Mouse (Mus musculus) heart, postnatal 10 days (tissue): ENCODE measurements around the gene Atg3. TPM values are rescaled to one million over a fixed set of nuclear protein-coding genes. Genes with fewer than 3 reads are reported as not detected.

ENCODE experiments used
- DNase-seq, 2 experiments: peaks; one replicate each; pipeline ENCODE4 v3.0.0; 2021
- intact Hi-C: fragments of 180-260 bp; cut with DNase I; formaldehyde crosslinking; loops from one replicate; pipeline ENCODE4 v1.15.1; 2025
- total RNA-seq, 2 experiments: library from RNA; stranded (reverse); gene quantifications; 2 replicates each; pipeline ENCODE4 v1.2.3; 2021

The Atg3 gene
- total RNA-seq: 10 to 100 TPM; 25.7 to 25.9 TPM

DNA sequence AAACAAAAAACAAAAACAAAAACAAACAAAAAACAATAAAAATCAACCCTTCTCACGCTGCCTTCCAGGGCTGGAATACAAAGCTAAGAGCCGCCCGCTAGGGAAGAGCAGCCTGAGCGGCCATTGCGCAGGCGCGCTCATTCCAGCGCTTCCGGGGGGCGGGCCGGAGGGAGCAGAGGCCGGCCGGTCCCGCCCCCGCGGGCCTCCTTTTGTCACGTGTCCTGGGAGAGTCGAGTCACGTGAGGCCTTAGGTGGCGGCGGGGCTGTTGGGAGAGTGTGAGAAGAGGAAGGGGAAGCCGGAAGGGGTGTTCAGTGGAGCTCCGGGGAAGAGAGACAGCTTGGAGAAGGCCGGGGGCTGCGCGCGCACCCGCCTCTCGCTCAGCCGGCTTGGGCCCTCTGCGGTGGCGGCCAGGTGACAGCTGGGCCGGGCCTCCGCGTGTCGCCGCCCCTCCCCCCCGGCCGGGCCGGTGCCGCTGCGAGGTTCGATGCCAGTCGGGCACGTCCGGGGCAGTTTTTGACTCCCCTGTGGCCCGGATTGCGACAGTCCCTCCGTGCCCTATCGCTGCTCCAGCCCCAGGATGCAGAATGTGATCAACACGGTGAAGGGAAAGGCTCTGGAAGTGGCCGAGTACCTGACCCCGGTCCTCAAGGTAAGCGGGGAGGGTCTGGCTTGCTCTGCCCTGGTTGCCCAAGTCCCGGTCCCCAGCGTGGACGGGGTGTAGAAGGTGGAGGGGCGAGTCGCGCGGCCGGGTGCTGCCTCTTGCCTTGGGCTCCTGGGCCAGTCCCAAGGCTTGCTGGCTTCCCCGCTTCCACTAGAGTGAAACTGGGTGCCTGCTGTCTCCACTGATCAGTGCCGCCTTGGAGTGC is at the start of gene Atg3, which contains the start of gene Slc35a5:
Atg3 (plus strand) TSS at position 264 of the 867 bp plus-strand sequence.
Slc35a5 (minus strand) TSS at position 185 of the 867 bp plus-strand sequence.
- peak; percentile 96 to 97 for DNase-seq
- intact Hi-C loops: no loop called here

- peak; percentile 71 to 77 for DNase-seq
- intact Hi-C loops: no loop called here
Observed at GRCm38 (mm10) chr16:45110498-45110897, 48.1 kb upstream of the Atg3 start.

- no peak for DNase-seq
- intact Hi-C loops: no loop called here
Observed at GRCm38 (mm10) chr16:45117200-45117599, 41.4 kb upstream of the Atg3 start.

DNA sequence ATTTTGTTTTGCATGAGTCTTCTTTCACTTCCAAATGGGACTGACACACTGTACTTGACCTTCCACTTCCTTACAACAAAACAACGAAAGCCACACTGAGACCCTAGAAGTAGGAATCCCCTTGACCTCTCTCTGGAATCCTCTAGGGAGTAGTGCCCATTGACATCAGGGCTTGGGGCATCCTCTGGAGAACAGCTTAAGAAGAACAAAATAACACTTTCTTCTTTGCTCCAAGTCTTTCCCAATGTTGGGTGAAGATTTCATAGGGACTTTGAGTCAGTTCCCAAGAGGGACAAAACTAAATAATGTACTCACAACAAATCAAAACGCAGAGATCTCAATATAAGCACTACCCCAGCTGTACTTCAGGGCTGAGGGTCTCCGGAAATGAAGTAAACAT is 39.8 kb upstream of the Atg3 start:
- intact Hi-C loops: no loop called here
- DNase-seq: no peak

GRCm38 (mm10) chr16:45120844-45121425 is 37.6 kb upstream of the Atg3 start:
- peak; percentile 77 to 78 for DNase-seq
- intact Hi-C loops: loop anchor here (2.0 kb wide), 1 partner anchor 26 kb away; no protein-coding TSS in a partner anchor

DNA sequence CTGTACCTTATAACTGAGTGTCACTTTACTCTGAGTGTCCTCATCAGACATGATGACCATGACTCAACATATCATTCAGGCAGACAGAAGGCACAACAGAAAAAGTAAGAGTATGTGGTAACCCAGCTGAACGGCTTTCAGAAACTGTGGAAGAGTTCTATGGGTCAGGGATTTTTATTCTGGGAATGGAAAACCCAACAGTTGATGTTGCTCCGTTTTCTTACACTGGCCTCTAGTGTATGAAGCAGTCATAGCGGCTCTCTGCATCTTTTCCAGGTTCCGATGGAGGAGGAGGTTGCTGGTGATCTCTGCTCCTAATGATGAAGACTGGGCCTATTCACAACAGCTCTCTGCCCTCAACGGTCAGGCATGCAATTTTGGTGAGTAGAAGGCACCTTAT is 36.0 kb upstream of the Atg3 start:
- intact Hi-C loops: loop anchor here (1.0 kb wide), 1 partner anchor 354 kb away; no protein-coding TSS in a partner anchor
- DNase-seq: peak; percentile 48 to 60

DNA sequence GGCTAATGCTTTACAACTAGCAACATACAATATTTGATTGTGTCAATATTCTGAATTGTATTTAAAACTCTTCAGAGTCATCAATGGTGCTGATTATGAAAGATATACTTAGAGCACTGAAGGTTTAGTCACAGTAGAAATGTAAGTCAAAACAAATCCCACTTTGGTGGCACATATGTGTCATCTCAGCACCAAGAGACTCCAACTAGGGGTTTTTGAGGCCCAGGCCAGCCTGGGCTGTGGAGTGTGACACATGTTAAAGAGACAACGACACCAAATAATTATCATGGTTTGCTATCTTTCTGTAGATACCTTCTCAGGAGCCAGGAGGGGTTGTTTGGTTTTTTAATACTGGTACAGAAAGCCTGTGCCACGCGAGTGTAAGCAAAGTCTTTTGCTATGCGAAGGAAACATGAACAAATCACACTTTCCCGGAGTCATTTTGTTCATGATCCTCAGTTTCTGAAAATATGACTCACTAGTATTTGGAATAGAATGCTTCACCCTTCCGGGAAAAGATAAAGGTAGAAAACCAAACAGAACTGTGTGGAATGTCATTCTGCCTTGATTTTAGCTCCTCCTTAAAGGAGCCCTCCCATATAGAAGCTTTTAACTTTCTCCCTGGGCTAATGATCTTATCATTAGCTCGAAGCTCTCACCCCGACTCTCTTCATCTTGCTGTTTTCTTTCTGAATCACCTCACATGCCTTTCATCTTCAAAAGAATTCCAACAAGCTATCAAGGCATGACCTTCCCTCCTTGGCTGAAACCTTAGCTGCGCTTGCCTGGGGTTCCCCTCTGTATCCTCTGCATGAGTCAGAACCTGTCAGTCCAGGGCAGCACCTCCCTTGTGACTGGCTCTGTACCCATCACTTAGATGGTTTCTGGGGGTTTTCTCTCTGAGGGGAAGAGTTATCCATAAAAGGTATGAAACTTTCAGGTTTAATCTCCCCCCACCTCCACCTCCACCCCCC is 34.1 kb upstream of the Atg3 start:
- intact Hi-C loops: no loop called here
- DNase-seq: no peak

GRCm38 (mm10) chr16:45127936-45128710 is 30.5 kb upstream of the Atg3 start:
- DNase-seq: no peak
- intact Hi-C loops: no loop called here

DNA sequence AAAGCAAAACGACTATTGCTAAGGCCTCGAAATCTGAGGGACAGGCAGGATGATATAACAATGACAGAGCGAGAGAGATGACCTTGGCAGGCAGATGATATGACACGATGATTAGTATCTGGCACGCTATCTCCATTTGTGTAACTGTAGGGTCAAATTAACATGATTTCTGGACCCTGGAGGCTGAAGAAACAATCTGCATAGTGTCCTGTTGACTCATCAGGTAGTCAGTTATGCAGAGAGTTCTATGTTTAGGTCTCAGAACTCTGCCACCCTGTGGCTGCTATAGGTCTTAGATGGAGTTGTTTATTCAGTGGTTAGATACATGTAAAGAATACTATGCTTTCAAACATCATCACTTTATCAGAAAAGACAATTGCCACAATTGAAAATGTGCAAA is 16.9 kb upstream of the Atg3 start:
- intact Hi-C loops: no loop called here
- no peak for DNase-seq

DNA sequence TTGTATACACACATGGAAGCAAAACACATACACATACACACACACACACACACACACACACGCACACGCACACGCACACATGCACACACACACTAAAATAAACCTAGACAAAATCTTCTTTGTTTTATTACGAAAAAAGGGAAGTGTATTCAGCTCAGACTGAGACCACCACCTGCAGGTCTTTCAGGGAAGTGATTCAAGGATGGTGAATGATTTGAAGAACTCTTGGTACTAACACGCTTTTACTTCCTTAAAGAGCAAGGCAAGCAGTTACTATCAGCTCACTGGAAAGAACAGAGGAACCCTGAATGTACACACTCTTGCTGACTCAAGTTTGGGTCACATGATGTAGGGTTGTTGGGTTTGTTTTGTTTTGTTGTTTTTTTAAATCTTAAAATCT is 16.0 kb upstream of the Atg3 start:
- DNase-seq: peak in 1 of 2 experiments; percentile 19
- intact Hi-C loops: no loop called here

GRCm38 (mm10) chr16:45145119-45145518 is 13.5 kb upstream of the Atg3 start:
- intact Hi-C loops: no loop called here
- no peak for DNase-seq

GRCm38 (mm10) chr16:45148488-45149082 is 10.0 kb upstream of the Atg3 start:
- intact Hi-C loops: no loop called here
- DNase-seq: no peak

DNA sequence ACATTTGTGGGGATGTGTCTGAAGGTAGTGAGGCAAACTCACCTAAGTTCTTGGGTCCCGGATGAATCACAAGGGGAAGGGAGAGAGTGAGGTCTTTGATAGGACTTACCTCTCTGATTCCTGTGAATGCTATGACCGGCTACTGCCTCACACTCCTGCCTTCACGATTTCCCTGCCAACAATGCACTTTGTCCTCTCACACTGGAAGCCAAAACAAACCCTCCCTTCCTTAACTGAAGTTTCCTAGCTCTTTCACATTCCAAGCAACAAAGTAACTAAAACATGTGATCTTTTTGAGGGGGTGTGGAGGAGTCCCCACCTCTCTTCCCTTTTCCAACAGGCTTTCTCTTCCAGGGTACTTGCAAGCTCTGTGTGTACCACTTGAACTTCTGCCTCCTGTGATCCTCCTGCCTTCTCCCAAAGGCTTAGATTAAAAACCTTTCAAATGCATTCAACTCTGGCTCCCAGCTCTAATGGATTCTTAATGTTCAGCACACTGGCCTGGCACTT is 3.8 kb upstream of the Atg3 start:
- intact Hi-C loops: no loop called here

GRCm38 (mm10) chr16:45158136-45158521 is 456 bp upstream of the Atg3 start:
- DNase-seq: peak; percentile 78 to 85
- intact Hi-C loops: no loop called here

More for the DNA sequence above, 3.8 kb upstream of the Atg3 start:
- DNase-seq: no peak

- intact Hi-C loops: no loop called here
- DNase-seq: no peak
Observed at GRCm38 (mm10) chr16:45159389-45159716, 768 bp downstream of the Atg3 start.

GRCm38 (mm10) chr16:45178552-45178951 is 20.0 kb downstream of the Atg3 start:
- intact Hi-C loops: no loop called here
- DNase-seq: no peak

- intact Hi-C loops: no loop called here
- DNase-seq: no peak
Observed at GRCm38 (mm10) chr16:45181824-45182223, 23.2 kb downstream of the Atg3 start.

DNA sequence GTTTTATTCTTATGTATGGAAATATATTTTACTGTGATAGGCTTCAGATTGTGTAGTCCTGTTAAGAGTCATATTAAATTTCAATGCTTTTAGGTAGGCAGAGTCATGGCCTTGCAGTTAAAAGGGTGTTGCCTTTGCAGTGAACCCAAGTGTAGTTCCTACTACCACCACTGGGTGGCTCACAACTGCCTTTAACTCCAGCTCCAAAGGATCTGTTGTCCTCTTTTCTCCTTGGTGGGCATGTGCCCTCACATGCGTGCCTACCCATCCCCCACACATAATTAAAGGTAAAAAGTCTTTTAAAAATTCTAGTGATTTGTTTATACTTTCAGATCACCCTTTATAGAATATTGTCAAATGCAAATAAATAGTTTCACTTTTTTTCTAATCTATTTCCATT is 34.0 kb downstream of the Atg3 start:
- peak; percentile 76 to 86 for DNase-seq
- intact Hi-C loops: no loop called here

GRCm38 (mm10) chr16:45196816-45197215 is 38.2 kb downstream of the Atg3 start:
- DNase-seq: peak; percentile 68 to 86
- intact Hi-C loops: loop anchor here (1.0 to 5.0 kb wide), 6 partner anchors 85 to 433 kb away; no protein-coding TSS in a partner anchor
